Mouse (Mus musculus) lung, embryonic 16.5 days (tissue): Measurements from ENCODE around the gene Mcemp1. TPM values are rescaled to one million over a fixed set of nuclear protein-coding genes. Genes with fewer than 3 reads are reported as not detected.

Experiments used
- ATAC-seq: fragments of 200-750 bp; cut with Nextera tagmentation; 2 replicates; pipeline ENCODE4 v1.8.0; 2017; ENCODE audit warnings: low read depth, mild to moderate bottlenecking, moderate library complexity
- H3K27ac ChIP-seq: fragments of 300-500 bp; sonication (generic); 2 replicates; pipeline ENCODE4 v1.5.1; 2014; ENCODE audit warnings: mild to moderate bottlenecking, control low read depth, low read length
- H3K27me3 ChIP-seq: fragments of 300-500 bp; sonication (generic); 2 replicates; pipeline ENCODE4 v1.6.1; 2014; ENCODE audit warnings: low read depth, low read length, mixed read lengths; ENCODE audit not compliant: control insufficient read depth, insufficient read depth
- H3K36me3 ChIP-seq: fragments of 300-500 bp; sonication (generic); 2 replicates; pipeline ENCODE4 v1.6.1; 2014; ENCODE audit warnings: low read length; ENCODE audit not compliant: control insufficient read depth, insufficient read depth
- H3K4me1 ChIP-seq: fragments of 300-500 bp; sonication (generic); replicated peaks from 2 replicates; pipeline ENCODE4 v1.6.1; 2014; ENCODE audit warnings: low read length, mixed read lengths; ENCODE audit not compliant: control insufficient read depth, insufficient read depth
- H3K4me2 ChIP-seq: fragments of 300-500 bp; sonication (generic); 2 replicates; pipeline ENCODE4 v1.6.1; 2014; ENCODE audit warnings: low read depth, low read length, control low read depth
- H3K4me3 ChIP-seq: fragments of 300-500 bp; sonication (generic); 2 replicates; pipeline ENCODE4 v1.5.1; 2014; ENCODE audit warnings: mild to moderate bottlenecking, low read length, control low read depth
- H3K9ac ChIP-seq: fragments of 300-500 bp; sonication (generic); 2 replicates; pipeline ENCODE4 v1.6.1; 2014; ENCODE audit warnings: low read length, control low read depth
- H3K9me3 ChIP-seq: fragments of 300-500 bp; sonication (generic); 2 replicates; pipeline ENCODE4 v1.6.1; 2016; ENCODE audit warnings: low read length; ENCODE audit not compliant: control insufficient read depth
- WGBS: fragments of 180-500 bp; shearing (Covaris S2); extraction: QIAGEN DNeasy Blood & Tissue Kit; methylation state at CpG from one replicate; pipeline ENCODE4 v1.1.7; 2014; 5-methylcytosine and 5-hydroxymethylcytosine counted together
- polyA plus RNA-seq: library from polyadenylated mRNA; unstranded; fragments of >200 nt; fragmentation: Nextera tagmentation; extraction: Ambion mirVana; gene quantifications from 2 replicates; pipeline ENCODE4 v1.2.1, GENCODE M21; 2015

Mcemp1 gene
- 2.8 and 4.2 TPM in 2 replicates for polyA plus RNA-seq

GRCm38 (mm10) chr8:3665507-3665906, at the start of gene Mcemp1:
Mcemp1 (plus strand) TSS chr8:3665754.
- 72% methylated on average over 6 of the region's 6 CpGs for WGBS
- no peak within 1 kb of the TSS for H3K27ac ChIP-seq
- H3K4me1 ChIP-seq: no peaks in the 10 kb centered on the region
- no peak within 1 kb of the TSS for H3K4me3 ChIP-seq
- ATAC-seq: no peak
- no peak within 1 kb of the TSS for H3K9ac ChIP-seq
- H3K27me3 ChIP-seq: no peaks in the 10 kb centered on the region
- H3K4me2 ChIP-seq: no peak within 1 kb of the TSS
- no peaks in the 10 kb centered on the region for H3K36me3 ChIP-seq
- no peaks in the 10 kb centered on the region for H3K9me3 ChIP-seq

- Histone ChIP-seq H3K9me3 (no peaks in the 10 kb centered on the region), H3K4me2 (peak within 1 kb of the TSS; percentile 87), H3K36me3 (peaks cover 14% of the 10 kb centered on the region), H3K4me3 (peak within 1 kb of the TSS; percentile 90), H3K27ac (no peak within 1 kb of the TSS), H3K27me3 (no peaks in the 10 kb centered on the region), H3K4me1 (peaks cover 12% of the 10 kb centered on the region), H3K9ac (peak within 1 kb of the TSS; percentile 82)
- WGBS: under 1% methylated on average over 37 of the region's 37 CpGs
- peak; percentile 99 for ATAC-seq
Observed at GRCm38 (mm10) chr8:3621199-3621970, 44.2 kb upstream of the Mcemp1 start, which contains the start of the genes Xab2 and Pet100. Xab2 (minus strand) TSS chr8:3621316. Pet100 (plus strand) TSS chr8:3621548.

- H3K9ac ChIP-seq: peak overlapping the region; percentile 79; the same call in 1 of the 2 replicates
- H3K4me2 ChIP-seq: peak overlapping the region; percentile 85
- peak overlapping the region; percentile 90 for H3K4me3 ChIP-seq
- no peak for ATAC-seq
- WGBS: 64% methylated on average over 8 of the region's 8 CpGs
- peaks cover 9% of the 10 kb centered on the region for H3K36me3 ChIP-seq
- no peak overlapping the region for H3K27ac ChIP-seq
- no peaks in the 10 kb centered on the region for H3K9me3 ChIP-seq
- H3K27me3 ChIP-seq: no peaks in the 10 kb centered on the region
- peaks cover 12% of the 10 kb centered on the region for H3K4me1 ChIP-seq
Observed at GRCm38 (mm10) chr8:3622119-3622518, 43.4 kb upstream of the Mcemp1 start.

GRCm38 (mm10) chr8:3625445-3625844, 40.1 kb upstream of the Mcemp1 start, which contains the start of gene Pcp2:
Pcp2 (minus strand) TSS chr8:3625545.
- H3K9ac ChIP-seq: no peak within 1 kb of the TSS
- no peaks in the 10 kb centered on the region for H3K36me3 ChIP-seq
- peaks cover 7% of the 10 kb centered on the region for H3K4me1 ChIP-seq
- H3K4me3 ChIP-seq: no peak within 1 kb of the TSS
- WGBS: 50% methylated on average over 1 of the region's 1 CpGs
- H3K9me3 ChIP-seq: no peaks in the 10 kb centered on the region
- H3K27me3 ChIP-seq: peaks cover 2% of the 10 kb centered on the region; the same call in 1 of the 2 replicates
- no peak within 1 kb of the TSS for H3K4me2 ChIP-seq
- no peak within 1 kb of the TSS for H3K27ac ChIP-seq
- ATAC-seq: no peak

- Histone ChIP-seq H3K4me1 (peaks cover 11% of the 10 kb centered on the region), H3K9ac (no peak overlapping the region), H3K27me3 (peaks cover 2% of the 10 kb centered on the region; the same call in 1 of the 2 replicates), H3K4me2 (no peak overlapping the region), H3K9me3 (no peaks in the 10 kb centered on the region), H3K27ac (no peak overlapping the region), H3K36me3 (no peaks in the 10 kb centered on the region), H3K4me3 (no peak overlapping the region)
- 47% methylated on average over 5 of the region's 5 CpGs for WGBS
- no peak for ATAC-seq
Observed at GRCm38 (mm10) chr8:3626971-3627370, 38.6 kb upstream of the Mcemp1 start.

GRCm38 (mm10) chr8:3628014-3628413, 37.5 kb upstream of the Mcemp1 start:
- 22% methylated on average over 5 of the region's 5 CpGs for WGBS
- H3K36me3 ChIP-seq: no peaks in the 10 kb centered on the region
- no peak overlapping the region for H3K9ac ChIP-seq
- no peak overlapping the region for H3K4me2 ChIP-seq
- no peak overlapping the region for H3K4me3 ChIP-seq
- H3K27ac ChIP-seq: no peak overlapping the region
- peaks cover 7% of the 10 kb centered on the region; the same call in 1 of the 2 replicates for H3K4me1 ChIP-seq
- ATAC-seq: no peak
- no peaks in the 10 kb centered on the region for H3K9me3 ChIP-seq
- peaks cover 2% of the 10 kb centered on the region; the same call in 1 of the 2 replicates for H3K27me3 ChIP-seq

GRCm38 (mm10) chr8:3630647-3631477, 34.7 kb upstream of the Mcemp1 start, which contains the start of gene Stxbp2:
Stxbp2 (plus strand) TSS chr8:3630955.
- Histone ChIP-seq H3K27me3 (peaks cover 2% of the 10 kb centered on the region; the same call in 1 of the 2 replicates), H3K4me3 (peak within 1 kb of the TSS; percentile 73), H3K4me1 (peaks cover 7% of the 10 kb centered on the region; the same call in 1 of the 2 replicates), H3K9me3 (no peaks in the 10 kb centered on the region), H3K4me2 (peak within 1 kb of the TSS; percentile 85), H3K36me3 (peaks cover 6% of the 10 kb centered on the region), H3K9ac (peak within 1 kb of the TSS; percentile 71), H3K27ac (peak within 1 kb of the TSS; percentile 17)
- 4% methylated on average over 47 of the region's 47 CpGs for WGBS
- ATAC-seq: peak; percentile 92

- 8% methylated on average over 8 of the region's 8 CpGs for WGBS
Observed at GRCm38 (mm10) chr8:3631478-3631875, 34.1 kb upstream of the Mcemp1 start.

More at GRCm38 (mm10) chr8:3631478-3631875, 34.1 kb upstream of the Mcemp1 start:
- Histone ChIP-seq H3K4me1 (peaks cover 7% of the 10 kb centered on the region; the same call in 1 of the 2 replicates), H3K36me3 (peaks cover 6% of the 10 kb centered on the region), H3K9me3 (no peaks in the 10 kb centered on the region), H3K27me3 (peaks cover 2% of the 10 kb centered on the region; the same call in 1 of the 2 replicates), H3K27ac (peak overlapping the region; percentile 17), H3K4me2 (peak overlapping the region; percentile 85), H3K4me3 (peak overlapping the region; percentile 73), H3K9ac (peak overlapping the region; percentile 71)
- peak; percentile 60 for ATAC-seq
